Mouse (Mus musculus): ENCODE measurements at regions not wholly inside any gene's neighbourhood (a gene's known extent, or its start where the extent isn't known, plus 50 kb on each side); places are given as distances from the start of the nearest gene placed in this dataset.
A peak's percentile ranks its signal among the peaks of the same experiment; 100 is the strongest.
"Not testable (repeated sequence)": the region's sequence is repeated elsewhere in the genome, so short reads cannot be mapped to it uniquely, and the experiment has no call there.

- 0 out of 2 replicates have a peak overlapping the region, but pooled peaks have one; percentile 5 for H3K4me3 ChIP-seq (ENCODE audit: low read length)
- H3K27ac ChIP-seq (ENCODE audit: low read length), result peak overlapping the region; percentile 55
- no peaks in the 10 kb centered on the region for H3K36me3 ChIP-seq (ENCODE audit: control insufficient read depth, insufficient read depth, low read length)
- peaks cover 12% of the 10 kb centered on the region for H3K4me1 ChIP-seq (replicated peaks; ENCODE audit: control insufficient read depth, insufficient read depth, low read length)
- ATAC-seq (ENCODE audit: low read depth), result peak; percentile 78
- no peaks in the 10 kb centered on the region for H3K27me3 ChIP-seq (ENCODE audit: control insufficient read depth, insufficient read depth, low read depth, low read length)
- WGBS, result 34% methylated on average over 16 of the region's 16 CpGs
- H3K9ac ChIP-seq (ENCODE audit: low read length), result peak overlapping the region; percentile 35; the same call in 1 of the 2 replicates
- H3K4me2 ChIP-seq (ENCODE audit: low read depth, low read length), result peak overlapping the region; percentile 37
- no peaks in the 10 kb centered on the region for H3K9me3 ChIP-seq (ENCODE audit: control insufficient read depth, low read length)
These were observed 143.1 kb upstream of the Cdk6 start for GRCm38 (mm10) chr5:3197952-3198841.

GRCm38 (mm10) chr5:3198869-3199550, 142.3 kb upstream of the Cdk6 start:
- not testable (repeated sequence) for H3K9me3 ChIP-seq (ENCODE audit: control insufficient read depth, low read length); H3K9ac ChIP-seq (ENCODE audit: low read length); H3K36me3 ChIP-seq (ENCODE audit: control insufficient read depth, insufficient read depth, low read length); H3K27me3 ChIP-seq (ENCODE audit: control insufficient read depth, insufficient read depth, low read depth, low read length)
- peak; percentile 47; the same call in 1 of the 2 replicates for ATAC-seq (ENCODE audit: low read depth)
- WGBS, result 39% methylated on average over 7 of the region's 7 CpGs
- H3K4me2 ChIP-seq (ENCODE audit: low read depth, low read length), result peak overlapping the region; percentile 37
- 0 out of 2 replicates have a peak overlapping the region, but pooled peaks have one; percentile 5 for H3K4me3 ChIP-seq (ENCODE audit: low read length)
- H3K4me1 ChIP-seq (replicated peaks; ENCODE audit: control insufficient read depth, insufficient read depth, low read length), result peaks cover 12% of the 10 kb centered on the region
- peak overlapping the region; percentile 55 for H3K27ac ChIP-seq (ENCODE audit: low read length)

GRCm38 (mm10) chr5:3206160-3206559, 135.1 kb upstream of the Cdk6 start:
- ATAC-seq (ENCODE audit: low read depth), result not testable (repeated sequence)
- WGBS, result 77% methylated on average over 5 of the region's 5 CpGs

DNA sequence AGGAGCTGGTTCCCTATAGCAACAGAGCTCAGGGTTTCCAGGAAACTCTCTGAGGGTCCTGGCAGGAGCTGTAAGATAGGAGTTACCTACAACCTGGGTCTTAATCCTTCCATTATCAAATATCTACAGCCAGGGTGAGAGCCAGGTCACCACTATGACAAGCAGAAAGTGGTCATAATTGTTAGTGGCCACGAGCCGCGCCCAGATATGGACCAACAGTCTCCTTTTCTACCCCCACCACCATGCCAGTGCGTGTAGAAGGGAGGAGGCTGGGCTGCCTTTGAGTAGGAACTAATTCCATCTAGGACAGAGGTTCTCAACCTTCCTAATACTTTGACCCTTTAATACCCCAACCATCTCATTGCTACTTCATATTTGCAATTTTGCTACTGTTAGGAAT, 133.0 kb upstream of the Cdk6 start:
- WGBS, result 87% methylated on average over 4 of the region's 4 CpGs
- not testable (repeated sequence) for ATAC-seq (ENCODE audit: low read depth)

More at GRCm38 (mm10) chr5:3206160-3206559, 135.1 kb upstream of the Cdk6 start:
- H3K9me3 ChIP-seq (ENCODE audit: control insufficient read depth, low read length); H3K4me2 ChIP-seq (ENCODE audit: low read depth, low read length); H3K4me1 ChIP-seq (replicated peaks; ENCODE audit: control insufficient read depth, insufficient read depth, low read length); H3K36me3 ChIP-seq (ENCODE audit: control insufficient read depth, insufficient read depth, low read length); H3K27me3 ChIP-seq (ENCODE audit: control insufficient read depth, insufficient read depth, low read depth, low read length); H3K9ac ChIP-seq (ENCODE audit: low read length); H3K27ac ChIP-seq (ENCODE audit: low read length); H3K4me3 ChIP-seq (ENCODE audit: low read length): not testable (repeated sequence)

GRCm38 (mm10) chr5:3211284-3211683, 130.0 kb upstream of the Cdk6 start:
- Histone ChIP-seq H3K4me1 (replicated peaks; ENCODE audit: control insufficient read depth, insufficient read depth, low read length) (no peaks in the 10 kb centered on the region), H3K9me3 (ENCODE audit: control insufficient read depth, low read length) (no peaks in the 10 kb centered on the region), H3K9ac (ENCODE audit: low read length) (no peak overlapping the region), H3K27me3 (ENCODE audit: control insufficient read depth, insufficient read depth, low read depth, low read length) (no peaks in the 10 kb centered on the region), H3K4me3 (ENCODE audit: low read length) (no peak overlapping the region), H3K4me2 (ENCODE audit: low read depth, low read length) (no peak overlapping the region), H3K27ac (ENCODE audit: low read length) (no peak overlapping the region), H3K36me3 (ENCODE audit: control insufficient read depth, insufficient read depth, low read length) (no peaks in the 10 kb centered on the region)
- 96% methylated on average over 3 of the region's 3 CpGs for WGBS
- ATAC-seq (ENCODE audit: low read depth), result no peak

More for the DNA sequence above, 133.0 kb upstream of the Cdk6 start:
- not testable (repeated sequence) for H3K9ac ChIP-seq (ENCODE audit: low read length); H3K4me2 ChIP-seq (ENCODE audit: low read depth, low read length); H3K4me1 ChIP-seq (replicated peaks; ENCODE audit: control insufficient read depth, insufficient read depth, low read length); H3K9me3 ChIP-seq (ENCODE audit: control insufficient read depth, low read length); H3K27ac ChIP-seq (ENCODE audit: low read length); H3K27me3 ChIP-seq (ENCODE audit: control insufficient read depth, insufficient read depth, low read depth, low read length); H3K36me3 ChIP-seq (ENCODE audit: control insufficient read depth, insufficient read depth, low read length); H3K4me3 ChIP-seq (ENCODE audit: low read length)

- no peaks in the 10 kb centered on the region for H3K9me3 ChIP-seq (ENCODE audit: control insufficient read depth, low read length)
- H3K27ac ChIP-seq (ENCODE audit: low read length), result no peak overlapping the region
- H3K4me1 ChIP-seq (replicated peaks; ENCODE audit: control insufficient read depth, insufficient read depth, low read length), result no peaks in the 10 kb centered on the region
- H3K36me3 ChIP-seq (ENCODE audit: control insufficient read depth, insufficient read depth, low read length), result no peaks in the 10 kb centered on the region
- 39% methylated on average over 5 of the region's 5 CpGs for WGBS
- no peaks in the 10 kb centered on the region for H3K27me3 ChIP-seq (ENCODE audit: control insufficient read depth, insufficient read depth, low read depth, low read length)
- no peak overlapping the region for H3K4me3 ChIP-seq (ENCODE audit: low read length)
- no peak overlapping the region for H3K4me2 ChIP-seq (ENCODE audit: low read depth, low read length)
- no peak for ATAC-seq (ENCODE audit: low read depth)
- H3K9ac ChIP-seq (ENCODE audit: low read length), result no peak overlapping the region
These were observed 125.2 kb upstream of the Cdk6 start for GRCm38 (mm10) chr5:3216053-3216452.

- Histone ChIP-seq H3K36me3 (ENCODE audit: control insufficient read depth, insufficient read depth, low read length) (no peaks in the 10 kb centered on the region), H3K4me2 (ENCODE audit: low read depth, low read length) (no peak overlapping the region), H3K4me3 (ENCODE audit: low read length) (no peak overlapping the region), H3K9ac (ENCODE audit: low read length) (no peak overlapping the region), H3K4me1 (replicated peaks; ENCODE audit: control insufficient read depth, insufficient read depth, low read length) (no peaks in the 10 kb centered on the region), H3K9me3 (ENCODE audit: control insufficient read depth, low read length) (no peaks in the 10 kb centered on the region), H3K27me3 (ENCODE audit: control insufficient read depth, insufficient read depth, low read depth, low read length) (no peaks in the 10 kb centered on the region), H3K27ac (ENCODE audit: low read length) (no peak overlapping the region)
- WGBS, result 53% methylated on average over 4 of the region's 4 CpGs
- no peak for ATAC-seq (ENCODE audit: low read depth)
These were observed 122.1 kb upstream of the Cdk6 start for GRCm38 (mm10) chr5:3219230-3219629.

GRCm38 (mm10) chr5:3219770-3220169, 121.5 kb upstream of the Cdk6 start:
- Histone ChIP-seq H3K9ac (ENCODE audit: low read length) (no peak overlapping the region), H3K36me3 (ENCODE audit: control insufficient read depth, insufficient read depth, low read length) (no peaks in the 10 kb centered on the region), H3K4me1 (replicated peaks; ENCODE audit: control insufficient read depth, insufficient read depth, low read length) (no peaks in the 10 kb centered on the region), H3K27ac (ENCODE audit: low read length) (no peak overlapping the region), H3K27me3 (ENCODE audit: control insufficient read depth, insufficient read depth, low read depth, low read length) (no peaks in the 10 kb centered on the region), H3K4me2 (ENCODE audit: low read depth, low read length) (no peak overlapping the region), H3K9me3 (ENCODE audit: control insufficient read depth, low read length) (no peaks in the 10 kb centered on the region), H3K4me3 (ENCODE audit: low read length) (no peak overlapping the region)
- 55% methylated on average over 3 of the region's 3 CpGs for WGBS
- no peak for ATAC-seq (ENCODE audit: low read depth)

- H3K4me1 ChIP-seq (replicated peaks; ENCODE audit: control insufficient read depth, insufficient read depth, low read length); H3K27ac ChIP-seq (ENCODE audit: low read length); H3K4me2 ChIP-seq (ENCODE audit: low read depth, low read length); ATAC-seq (ENCODE audit: low read depth); H3K9me3 ChIP-seq (ENCODE audit: control insufficient read depth, low read length); H3K36me3 ChIP-seq (ENCODE audit: control insufficient read depth, insufficient read depth, low read length); H3K27me3 ChIP-seq (ENCODE audit: control insufficient read depth, insufficient read depth, low read depth, low read length); H3K9ac ChIP-seq (ENCODE audit: low read length); H3K4me3 ChIP-seq (ENCODE audit: low read length): not testable (repeated sequence)
- WGBS, result 71% methylated on average over 4 of the region's 4 CpGs
These were observed 117.5 kb upstream of the Cdk6 start for GRCm38 (mm10) chr5:3223819-3224218.
